Mouse (Mus musculus): ENCODE data around the gene Oxnad1.

DNA sequence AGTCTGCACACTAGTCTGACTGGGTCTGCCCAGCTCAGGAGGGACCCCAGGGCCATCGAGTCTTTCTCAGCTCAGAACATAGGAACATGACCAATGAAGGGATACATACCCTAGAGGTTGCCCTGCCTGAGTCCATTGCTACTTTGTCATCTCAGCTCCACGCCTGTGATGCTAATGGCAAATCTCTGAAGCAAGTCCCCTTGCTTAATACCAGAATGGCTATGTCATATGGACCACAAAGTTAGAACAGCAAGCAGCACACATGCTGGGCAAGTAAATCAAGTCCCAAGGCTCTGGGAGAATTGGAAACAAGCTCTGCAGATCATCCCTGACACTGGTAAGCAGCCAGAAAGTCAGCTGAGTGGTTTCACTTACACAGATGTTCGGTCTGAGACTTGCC, 13.8 kb downstream of the Oxnad1 start:
- TF ChIP-seq POLR2A (IDR thresholded peaks at IDR 0.05; ENCODE audit: borderline replicate concordance, extremely low read depth, insufficient read depth, insufficient read length, poor library complexity, severe bottlenecking) (no peak), CTCF (IDR thresholded peaks at IDR 0.05; ENCODE audit: borderline replicate concordance, extremely low read depth, insufficient read depth, insufficient read length) (no peak)
